Mouse (Mus musculus) kidney, embryonic 16.5 days (tissue): Measurements from ENCODE around the gene Dnajc17. TPM values are rescaled to one million over a fixed set of nuclear protein-coding genes. Genes with fewer than 3 reads are reported as not detected.
A peak's percentile ranks its signal among the peaks of the same experiment; 100 is the strongest.

Experiments used
- ATAC-seq: fragments of 200-750 bp; cut with Nextera tagmentation; 2 replicates; pipeline ENCODE4 v1.8.0; 2017; ENCODE audit warnings: moderate TSS enrichment; ENCODE audit not compliant: low FRiP score, low TSS enrichment
- H3K27ac ChIP-seq: fragments of 300-500 bp; sonication (generic); 2 replicates; pipeline ENCODE4 v1.5.1; 2014; ENCODE audit warnings: low read length
- H3K27me3 ChIP-seq: fragments of 300-500 bp; sonication (generic); 2 replicates; pipeline ENCODE4 v1.6.1; 2014; ENCODE audit warnings: low read length, control low read depth, mixed read lengths; ENCODE audit not compliant: insufficient read depth
- H3K36me3 ChIP-seq: fragments of 300-500 bp; sonication (generic); 2 replicates; pipeline ENCODE4 v1.6.1; 2014; ENCODE audit warnings: low read length, control low read depth, mixed read lengths; ENCODE audit not compliant: insufficient read depth
- H3K4me1 ChIP-seq: fragments of 300-500 bp; sonication (generic); 2 replicates; pipeline ENCODE4 v1.6.1; 2014; ENCODE audit warnings: low read length, control low read depth, mixed read lengths; ENCODE audit not compliant: insufficient read depth
- H3K4me2 ChIP-seq: fragments of 300-500 bp; sonication (generic); replicated peaks from 2 replicates; pipeline ENCODE4 v1.6.1; 2014; ENCODE audit warnings: low read depth, low read length
- H3K4me3 ChIP-seq: fragments of 300-500 bp; sonication (generic); 2 replicates; pipeline ENCODE4 v1.5.1; 2014; ENCODE audit warnings: mild to moderate bottlenecking, low read length
- H3K9ac ChIP-seq: fragments of 300-500 bp; sonication (generic); replicated peaks from 2 replicates; pipeline ENCODE4 v1.6.1; 2014; ENCODE audit warnings: low read length
- H3K9me3 ChIP-seq: fragments of 300-500 bp; sonication (generic); 2 replicates; pipeline ENCODE4 v1.6.1; 2016; ENCODE audit warnings: low read length, control low read depth
- WGBS: fragments of 180-500 bp; shearing (Covaris S2); extraction: QIAGEN DNeasy Blood & Tissue Kit; methylation state at CpG from one replicate; pipeline ENCODE4 v1.1.7; 2014; 5-methylcytosine and 5-hydroxymethylcytosine counted together
- polyA plus RNA-seq: library from polyadenylated mRNA; unstranded; fragments of >200 nt; fragmentation: Nextera tagmentation; extraction: Ambion mirVana; gene quantifications from 2 replicates; pipeline ENCODE4 v1.2.1, GENCODE M21; 2015

The Dnajc17 gene
- polyA plus RNA-seq, 1 experiment from 2014 or later = 21.6 TPM

DNA sequence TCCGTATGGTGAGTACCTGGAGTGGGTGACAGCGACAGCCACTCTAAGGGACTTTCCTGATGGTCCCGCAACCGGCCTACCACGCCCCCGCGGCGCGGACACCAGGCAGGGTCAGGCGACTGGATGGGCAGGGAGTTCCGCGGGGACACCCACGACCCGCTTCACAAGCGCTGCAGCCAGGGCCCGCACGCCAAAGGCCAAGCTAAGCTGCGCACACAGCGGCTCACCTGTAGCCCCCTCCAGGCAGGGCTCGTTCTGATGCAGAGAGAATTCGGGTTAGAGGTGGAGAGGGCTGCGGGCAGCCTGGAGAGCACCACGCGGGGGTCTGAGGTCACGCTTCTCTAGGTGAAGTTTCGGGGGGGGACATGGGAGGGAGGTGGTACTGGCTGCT lies 40.7 kb downstream of the Dnajc17 start:
- Histone ChIP-seq H3K4me1 (peaks cover 18% of the 10 kb centered on the region), H3K4me2 (peak overlapping the region; percentile 94), H3K27me3 (peaks cover 21% of the 10 kb centered on the region; the same call in 1 of the 2 replicates), H3K27ac (no peak overlapping the region), H3K4me3 (peak overlapping the region; percentile 58), H3K36me3 (no peaks in the 10 kb centered on the region), H3K9me3 (no peaks in the 10 kb centered on the region), H3K9ac (peak overlapping the region; percentile 62)
- WGBS = 3% methylated on average over 26 of the region's 26 CpGs
- ATAC-seq = no peak; the same call in 1 of the 2 replicates

DNA sequence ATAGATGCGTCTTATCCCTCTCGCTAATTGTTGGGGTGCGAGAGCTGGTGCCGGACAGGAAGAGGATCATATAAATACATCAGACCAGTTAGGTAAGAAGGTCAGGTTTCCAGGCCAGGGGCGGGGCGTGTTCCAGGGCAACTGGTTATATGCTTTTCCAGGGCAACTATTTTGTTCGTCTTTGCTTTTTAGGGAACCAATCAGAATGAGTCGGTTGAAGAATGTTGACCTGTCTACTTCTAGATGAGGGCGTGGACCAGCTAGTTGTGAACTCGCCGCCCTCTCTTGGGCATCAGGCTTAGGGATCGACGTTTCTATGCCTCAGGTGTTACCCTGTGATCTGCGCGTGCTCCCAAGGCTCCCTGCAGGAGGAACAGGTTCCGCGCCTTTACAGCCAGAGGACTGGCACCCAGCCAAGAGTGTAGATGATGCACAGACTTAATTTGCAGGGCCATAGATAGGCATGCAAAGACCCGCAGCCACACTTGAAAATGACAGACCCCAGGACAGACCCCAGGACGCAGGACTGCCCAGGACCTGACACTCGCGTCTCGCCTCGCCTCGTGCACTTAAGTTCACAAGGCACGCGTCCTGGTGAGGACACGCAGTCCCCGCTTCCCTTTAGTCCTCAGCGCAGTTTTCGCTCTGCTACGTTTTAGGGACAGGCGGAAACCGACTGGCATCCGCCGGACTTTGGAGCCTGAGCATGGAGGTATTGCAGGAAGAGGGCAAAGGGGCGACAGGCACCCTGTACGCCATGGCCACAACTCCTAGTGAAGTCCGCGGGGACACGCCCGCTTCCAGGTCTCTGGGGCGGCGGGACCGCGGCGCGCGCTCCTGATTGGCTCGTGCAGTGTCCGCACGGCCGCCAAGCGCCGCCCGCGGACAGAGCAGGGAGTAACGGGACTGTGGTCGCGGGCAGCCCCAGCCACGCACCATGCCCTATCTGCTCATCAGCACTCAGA lies 41.4 kb downstream of the Dnajc17 start, which contains the start of gene Gchfr:
Gene Gchfr, plus strand, starts transcription at position 873 of the 965 bp plus-strand sequence.
- Histone ChIP-seq H3K27me3 (peaks cover 21% of the 10 kb centered on the region; the same call in 1 of the 2 replicates), H3K36me3 (no peaks in the 10 kb centered on the region), H3K4me2 (peak within 1 kb of the TSS; percentile 94), H3K9me3 (no peaks in the 10 kb centered on the region), H3K4me1 (peaks cover 12% of the 10 kb centered on the region), H3K27ac (no peak within 1 kb of the TSS), H3K4me3 (peak within 1 kb of the TSS; percentile 58), H3K9ac (peak within 1 kb of the TSS; percentile 62)
- peak; percentile 86 for ATAC-seq
- under 1% methylated on average over 60 of the region's 60 CpGs for WGBS

DNA sequence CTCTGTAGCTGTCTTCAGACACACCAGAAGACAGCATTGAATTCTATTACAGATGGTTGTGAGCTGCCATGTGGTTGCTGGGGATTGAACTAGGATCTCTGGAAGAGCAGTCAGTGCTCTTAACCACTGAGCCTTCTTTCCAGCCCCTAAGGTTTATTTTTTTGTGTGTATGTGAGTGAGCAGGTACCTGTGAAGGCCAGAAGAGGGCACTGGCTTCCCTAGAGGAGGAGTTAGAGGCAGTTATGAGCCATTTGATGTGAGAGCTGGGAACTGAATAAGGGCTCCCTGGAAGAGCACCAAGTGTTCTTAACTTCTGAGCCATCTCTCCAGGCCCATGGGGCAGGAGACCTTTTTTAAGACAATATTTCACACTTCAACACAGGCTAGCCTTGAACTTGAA lies 43.2 kb downstream of the Dnajc17 start:
- no peak for ATAC-seq
- Histone ChIP-seq H3K4me1 (peaks cover 12% of the 10 kb centered on the region), H3K27me3 (peaks cover 21% of the 10 kb centered on the region; the same call in 1 of the 2 replicates), H3K4me3 (no peak overlapping the region), H3K27ac (no peak overlapping the region), H3K36me3 (no peaks in the 10 kb centered on the region), H3K9me3 (no peaks in the 10 kb centered on the region), H3K9ac (no peak overlapping the region), H3K4me2 (no peak overlapping the region)

DNA sequence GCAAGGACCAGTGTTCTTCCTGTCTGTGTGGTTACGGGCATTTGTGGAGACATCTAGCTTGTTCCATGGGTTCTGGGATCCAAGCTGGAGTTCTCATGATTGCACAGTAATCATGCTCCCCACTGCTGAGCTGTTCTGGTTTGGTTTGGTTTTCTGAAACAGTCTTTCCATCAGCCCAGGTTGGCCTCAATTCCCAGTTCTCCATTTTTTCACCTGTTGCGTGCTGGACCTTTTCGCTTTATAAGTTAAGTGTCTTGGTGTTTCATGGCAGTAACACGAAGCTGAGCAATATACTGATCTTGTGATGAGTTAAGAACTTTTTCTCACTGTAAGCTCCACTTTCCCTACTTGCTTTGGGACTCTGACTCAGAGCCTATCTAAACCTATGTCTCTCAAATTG lies 44.6 kb downstream of the Dnajc17 start:
- Histone ChIP-seq H3K27me3 (peaks cover 21% of the 10 kb centered on the region; the same call in 1 of the 2 replicates), H3K9ac (no peak overlapping the region), H3K4me3 (no peak overlapping the region), H3K4me1 (peaks cover 12% of the 10 kb centered on the region), H3K36me3 (no peaks in the 10 kb centered on the region), H3K4me2 (no peak overlapping the region), H3K9me3 (no peaks in the 10 kb centered on the region), H3K27ac (no peak overlapping the region)
- ATAC-seq = no peak
- 88% methylated on average over 4 of the region's 4 CpGs for WGBS

DNA sequence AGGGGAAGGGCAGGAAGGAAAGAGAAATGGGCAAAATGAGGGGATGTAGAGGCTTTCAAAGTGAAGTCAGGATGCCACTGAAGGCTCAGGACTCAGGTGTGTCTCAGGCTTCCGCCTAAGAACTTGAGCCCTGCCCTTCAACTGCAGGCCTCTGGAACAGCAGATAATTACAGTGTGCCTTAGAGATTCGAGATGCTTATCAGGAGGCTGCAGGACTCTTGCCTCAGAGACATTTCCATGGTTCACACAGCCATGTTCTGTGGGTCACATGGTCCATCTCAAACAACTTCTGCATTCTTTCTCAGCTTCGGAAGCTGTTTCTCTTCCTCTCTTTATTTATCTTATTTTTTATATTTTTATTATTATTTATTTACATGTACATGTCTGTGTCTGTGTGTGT lies 45.5 kb downstream of the Dnajc17 start:
- Histone ChIP-seq H3K4me3 (no peak overlapping the region), H3K4me2 (no peak overlapping the region), H3K36me3 (no peaks in the 10 kb centered on the region), H3K4me1 (peaks cover 12% of the 10 kb centered on the region), H3K9ac (no peak overlapping the region), H3K27me3 (peaks cover 20% of the 10 kb centered on the region; the same call in 1 of the 2 replicates), H3K27ac (no peak overlapping the region), H3K9me3 (no peaks in the 10 kb centered on the region)
- 65% methylated on average over 3 of the region's 3 CpGs for WGBS
- no peak for ATAC-seq

DNA sequence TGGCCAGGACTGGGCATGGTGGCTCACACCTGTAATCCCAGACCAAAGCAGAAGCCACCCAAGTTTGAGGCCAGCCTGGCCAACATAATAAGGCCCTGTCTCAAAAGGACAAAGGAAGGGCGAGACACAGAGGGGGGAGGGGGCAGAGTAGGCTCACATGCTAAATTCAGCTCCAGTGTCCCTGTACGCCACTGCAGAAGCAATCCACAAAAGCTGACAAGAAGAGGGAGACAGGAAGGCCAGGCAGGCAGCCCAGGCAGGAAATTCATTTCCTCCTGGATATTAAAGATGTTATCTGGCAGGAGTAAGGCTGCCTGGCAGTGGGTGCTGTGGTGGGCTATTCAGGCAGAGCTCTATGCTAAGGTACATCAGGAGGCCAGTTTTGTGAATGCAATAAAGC lies 47.3 kb downstream of the Dnajc17 start:
- no peak overlapping the region for H3K4me2 ChIP-seq
- 40% methylated on average over 2 of the region's 2 CpGs for WGBS
- H3K9ac ChIP-seq = no peak overlapping the region
- H3K9me3 ChIP-seq = no peaks in the 10 kb centered on the region
- peaks cover 3% of the 10 kb centered on the region; the same call in 1 of the 2 replicates for H3K4me1 ChIP-seq
- no peak overlapping the region for H3K4me3 ChIP-seq
- peak overlapping the region; percentile 21 for H3K27ac ChIP-seq
- 0 out of 2 replicates have a peak, but pooled peaks cover 8% of the 10 kb centered on the region for H3K27me3 ChIP-seq
- H3K36me3 ChIP-seq = no peaks in the 10 kb centered on the region
- ATAC-seq = 0 out of 2 replicates have a peak, but pooled peaks have one; percentile 11

DNA sequence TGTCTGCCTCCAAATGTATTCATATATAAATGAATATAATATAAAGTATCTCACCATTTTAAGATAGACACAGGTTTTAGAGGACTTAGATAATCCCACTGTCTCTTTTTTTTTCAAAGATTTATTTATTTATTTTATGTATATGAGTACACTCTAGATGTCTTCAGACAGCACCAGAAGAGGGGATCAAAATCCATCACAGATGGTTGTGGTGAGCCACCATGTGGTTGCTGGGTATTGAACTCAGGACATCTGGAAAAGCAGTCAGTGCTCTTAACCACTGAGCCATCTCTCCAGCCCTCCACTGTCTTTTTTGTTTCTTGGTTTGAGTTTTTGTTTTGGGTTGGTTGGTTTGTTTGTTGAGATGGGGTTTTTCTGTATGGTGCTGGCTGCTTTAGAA lies 50.8 kb downstream of the Dnajc17 start:
- no peak overlapping the region for H3K4me3 ChIP-seq
- H3K4me1 ChIP-seq = peaks cover 14% of the 10 kb centered on the region
- ATAC-seq = no peak

DNA sequence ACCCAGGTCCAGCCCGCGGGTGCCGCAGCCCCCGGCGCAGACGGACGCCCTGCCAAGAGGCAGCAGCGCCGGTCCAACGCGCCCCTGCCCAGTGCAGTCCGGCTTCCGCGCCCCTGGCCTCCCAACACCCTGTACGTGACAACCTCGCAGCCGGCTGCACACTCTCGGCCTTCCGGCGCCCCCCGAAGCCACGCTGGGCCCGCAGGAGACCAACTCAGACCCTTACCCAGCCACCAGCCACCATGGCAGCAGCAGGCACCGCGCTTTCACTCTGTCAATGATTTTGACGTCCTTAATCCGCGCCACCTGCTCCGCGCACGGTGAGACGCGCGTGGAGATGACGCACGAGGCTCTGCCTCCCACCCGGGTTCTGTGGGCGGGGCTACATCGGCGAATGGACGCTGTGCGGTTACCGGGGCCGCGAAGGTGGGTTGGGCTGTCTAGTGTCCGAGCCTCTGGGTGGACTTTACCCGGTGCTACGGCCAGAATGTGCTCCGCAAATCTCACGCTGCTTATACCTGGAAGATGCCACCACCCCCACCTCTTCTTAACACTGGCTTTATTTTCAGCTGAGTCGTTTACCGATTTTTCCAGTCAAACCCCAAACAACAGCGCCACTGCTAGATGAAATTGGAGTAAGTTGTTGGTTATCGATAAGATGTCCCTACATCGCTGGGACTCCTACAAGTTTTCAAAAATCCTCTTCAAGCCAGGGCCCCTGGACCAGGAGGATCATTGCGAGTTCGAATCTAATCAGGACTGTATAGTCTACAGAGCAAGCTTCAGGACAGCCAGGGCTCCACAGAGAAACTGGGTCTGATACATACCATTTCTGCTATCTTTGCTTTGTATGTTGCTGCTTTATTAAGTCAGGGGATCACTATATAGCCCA lies 51.7 kb downstream of the Dnajc17 start, which contains the start of gene Rmdn3:
Gene Rmdn3, minus strand, starts transcription at position 354 of the 892 bp plus-strand sequence.
- H3K4me1 ChIP-seq = peaks cover 14% of the 10 kb centered on the region
- peak within 1 kb of the TSS; percentile 77 for H3K4me2 ChIP-seq
- WGBS = under 1% methylated on average over 54 of the region's 57 CpGs
- H3K27ac ChIP-seq = peak within 1 kb of the TSS; percentile 55; the same call in 1 of the 2 replicates
- H3K4me3 ChIP-seq = peak within 1 kb of the TSS; percentile 96
- peak; percentile 90 for ATAC-seq
- H3K27me3 ChIP-seq = no peaks in the 10 kb centered on the region
- peak within 1 kb of the TSS; percentile 91 for H3K9ac ChIP-seq
- peaks cover 9% of the 10 kb centered on the region; the same call in 1 of the 2 replicates for H3K36me3 ChIP-seq
- no peaks in the 10 kb centered on the region for H3K9me3 ChIP-seq

More for the DNA sequence above, 50.8 kb downstream of the Dnajc17 start:
- Histone ChIP-seq H3K27ac (no peak overlapping the region), H3K36me3 (0 out of 2 replicates have a peak, but pooled peaks cover under 1% of the 10 kb centered on the region), H3K9ac (no peak overlapping the region), H3K27me3 (no peaks in the 10 kb centered on the region), H3K9me3 (no peaks in the 10 kb centered on the region), H3K4me2 (peak overlapping the region; percentile 77; the same call in 1 of the 2 replicates)

DNA sequence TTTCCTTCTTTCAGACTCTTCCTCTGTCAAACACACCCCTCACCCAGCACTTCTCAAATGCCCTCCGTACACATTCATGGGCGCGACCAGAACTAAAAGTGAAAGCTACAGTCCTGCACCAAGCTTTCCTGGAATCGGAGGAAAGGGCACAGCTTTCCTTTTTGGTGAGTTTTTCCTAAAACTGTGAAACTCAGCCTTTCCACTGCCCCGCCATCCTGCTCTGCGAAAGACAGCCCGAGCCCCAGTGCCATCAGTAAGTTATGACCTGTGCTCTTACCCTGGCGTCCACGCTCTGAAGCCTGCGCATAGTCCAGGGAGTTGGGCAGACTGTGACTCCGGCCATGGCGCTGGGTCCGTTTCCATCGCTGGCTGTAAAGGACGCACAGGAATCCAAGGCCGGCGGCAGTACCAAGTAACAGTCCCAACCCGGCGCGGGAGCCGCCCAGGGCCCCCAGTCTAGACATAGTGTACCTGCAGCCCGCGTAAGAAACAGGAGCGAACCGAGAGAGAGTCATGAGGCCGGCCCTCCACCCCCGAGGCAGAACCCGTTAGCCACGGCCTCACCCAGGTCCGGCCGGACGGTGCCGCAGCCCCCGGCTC lies 52.4 kb downstream of the Dnajc17 start:
- 3% methylated on average over 34 of the region's 34 CpGs for WGBS
- ATAC-seq = peak; percentile 50
- H3K4me2 ChIP-seq = peak overlapping the region; percentile 77

More for the DNA sequence above, 52.4 kb downstream of the Dnajc17 start:
- Histone ChIP-seq H3K9me3 (no peaks in the 10 kb centered on the region), H3K4me1 (peaks cover 14% of the 10 kb centered on the region), H3K4me3 (peak overlapping the region; percentile 96), H3K27me3 (no peaks in the 10 kb centered on the region), H3K27ac (peak overlapping the region; percentile 55; the same call in 1 of the 2 replicates), H3K36me3 (peaks cover 16% of the 10 kb centered on the region; the same call in 1 of the 2 replicates), H3K9ac (peak overlapping the region; percentile 91)
